Mouse (Mus musculus): ENCODE measurements around the gene Esd.

Gene Esd

GRCm38 (mm10) chr14:74797386-74798062 is 65.4 kb downstream of the Esd start:
- DNase-seq: no peak

GRCm38 (mm10) chr14:74798063-74798890 is 66.2 kb downstream of the Esd start:
- DNase-seq: no peak
